Mouse (Mus musculus): ENCODE data around the gene Zfp846. TPM values are rescaled to one million over a fixed set of nuclear protein-coding genes. Genes with fewer than 3 reads are reported as not detected.

The Zfp846 gene
- total RNA-seq, 2 experiments from 2014 or later = 33.9 to 35.9 TPM

Other genes starting within 250 kb of the Zfp846 start
- not detected for gene Olfr18, start 245.2 kb upstream of the Zfp846 start, total RNA-seq (2021)
- gene Zfp560, start 196.1 kb upstream of the Zfp846 start, total RNA-seq (2021) = 10 to 100 TPM; 13.5 to 15.5 TPM
- 10 to 100 TPM; 30.9 to 31.5 TPM for gene Zfp26, start 121.1 kb upstream of the Zfp846 start, total RNA-seq (2021)
- gene Zfp426, start 88.5 kb upstream of the Zfp846 start, total RNA-seq (2021) = 10 to 100 TPM; 30.0 to 33.5 TPM
- 10 to 100 TPM; 54.4 to 56.7 TPM for gene Zfp266, start 59.9 kb upstream of the Zfp846 start, total RNA-seq (2021)
- gene Ubl5, start 61.6 kb downstream of the Zfp846 start, total RNA-seq (2021) = 100 to 1,000 TPM; 326 to 331 TPM
- 10 to 100 TPM; 18.0 to 19.5 TPM for gene Fbxl12, start 63.5 kb downstream of the Zfp846 start, total RNA-seq (2021)
- 10 to 100 TPM; 38.7 to 40.0 TPM for gene Pin1, start 70.8 kb downstream of the Zfp846 start, total RNA-seq (2021)
- 100 to 1,000 TPM; 221 to 232 TPM for gene Olfm2, start 165.1 kb downstream of the Zfp846 start, total RNA-seq (2021)
- 1 to 10 TPM in 1 of 2 experiments, under 1 TPM in 1; 0.99 to 1.6 TPM for gene Col5a3, start 233.8 kb downstream of the Zfp846 start, total RNA-seq (2021)
- gene Rdh8, start 237.2 kb downstream of the Zfp846 start, total RNA-seq (2021) = not detected